Mouse (Mus musculus): ENCODE measurements around the gene Polk. TPM values are rescaled to one million over a fixed set of nuclear protein-coding genes. Genes with fewer than 3 reads are reported as not detected.

Gene Polk
- total RNA-seq, 2 experiments from 2014 or later = 9.0 to 12.9 TPM

DNA sequence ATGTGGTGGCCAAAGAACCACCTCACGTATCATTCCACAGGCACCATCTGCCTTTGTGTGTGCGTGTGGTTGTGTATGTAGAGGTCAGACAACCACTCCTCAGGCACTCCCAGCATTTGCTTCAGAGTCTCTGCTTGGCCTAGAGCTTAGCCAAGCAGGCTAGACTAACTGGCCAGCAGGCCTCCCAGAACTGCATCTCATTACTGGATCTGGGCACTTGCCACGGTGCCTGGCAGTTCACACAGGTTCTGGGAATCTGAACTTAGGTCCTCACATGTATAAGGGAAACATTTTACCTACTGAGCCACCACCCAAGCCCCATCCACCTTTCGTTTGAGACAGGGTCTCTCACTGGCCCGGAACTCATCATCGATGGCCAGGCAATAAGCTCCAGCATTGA lies 10.2 kb downstream of the Polk start:
- DNase-seq (ENCODE audit: low spot score in 2 of 2) = no peak
- intact Hi-C loops (cut with DNase I) = no loop called here

- intact Hi-C loops (cut with DNase I) = no loop called here
- DNase-seq (ENCODE audit: low spot score in 2 of 2) = no peak
These were observed 12.3 kb downstream of the Polk start for GRCm38 (mm10) chr13:96530064-96530463.

DNA sequence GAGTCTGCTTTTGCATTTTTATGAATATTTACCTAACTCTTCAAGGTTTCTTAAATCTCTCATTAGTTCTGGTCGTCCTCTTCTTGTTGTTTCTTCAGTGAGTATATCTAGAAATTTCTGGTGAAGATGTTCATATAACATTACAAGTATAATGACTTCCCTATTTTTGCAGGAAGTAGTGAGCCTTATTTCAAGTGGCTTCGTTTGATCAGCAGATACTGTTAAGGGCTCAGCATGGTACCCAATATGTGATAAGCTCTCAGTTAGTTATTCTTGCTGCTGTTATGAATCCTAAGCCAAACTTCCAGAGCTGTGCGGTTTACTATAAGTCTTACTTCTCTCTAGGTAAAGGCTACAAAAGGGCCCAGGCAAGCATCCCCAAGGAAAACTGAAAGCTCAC lies 12.8 kb downstream of the Polk start:
- DNase-seq (ENCODE audit: low spot score in 2 of 2) = no peak
- intact Hi-C loops (cut with DNase I) = no loop called here

GRCm38 (mm10) chr13:96528776-96529175 lies 13.6 kb downstream of the Polk start:
- intact Hi-C loops (cut with DNase I) = no loop called here
- DNase-seq (ENCODE audit: low spot score in 2 of 2) = no peak

GRCm38 (mm10) chr13:96527856-96528255 lies 14.5 kb downstream of the Polk start:
- DNase-seq (ENCODE audit: low spot score in 2 of 2) = no peak
- intact Hi-C loops (cut with DNase I) = no loop called here

- intact Hi-C loops (cut with DNase I) = no loop called here
- no peak for DNase-seq (ENCODE audit: low spot score in 2 of 2)
These were observed 15.4 kb downstream of the Polk start for GRCm38 (mm10) chr13:96527022-96527421.

DNA sequence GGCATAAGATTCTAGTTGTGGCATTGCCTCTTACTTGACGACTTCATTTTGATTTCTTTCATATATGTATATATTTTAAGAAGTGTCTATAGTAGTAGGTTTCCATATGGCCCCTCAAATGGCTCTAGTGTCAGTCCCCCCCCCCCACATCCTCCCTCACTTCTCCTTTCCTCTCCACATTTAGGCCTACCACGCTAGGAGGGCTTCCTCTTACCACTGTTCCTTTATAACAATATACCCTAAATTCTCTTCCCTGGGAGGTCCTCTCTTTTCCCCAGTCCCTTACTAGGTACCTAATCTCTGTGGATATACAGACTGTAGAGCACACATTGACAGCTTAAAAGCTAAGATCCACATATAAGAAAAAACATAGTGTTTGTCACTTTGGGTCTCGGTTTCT lies 21.1 kb downstream of the Polk start:
- intact Hi-C loops (cut with DNase I) = no loop called here

DNA sequence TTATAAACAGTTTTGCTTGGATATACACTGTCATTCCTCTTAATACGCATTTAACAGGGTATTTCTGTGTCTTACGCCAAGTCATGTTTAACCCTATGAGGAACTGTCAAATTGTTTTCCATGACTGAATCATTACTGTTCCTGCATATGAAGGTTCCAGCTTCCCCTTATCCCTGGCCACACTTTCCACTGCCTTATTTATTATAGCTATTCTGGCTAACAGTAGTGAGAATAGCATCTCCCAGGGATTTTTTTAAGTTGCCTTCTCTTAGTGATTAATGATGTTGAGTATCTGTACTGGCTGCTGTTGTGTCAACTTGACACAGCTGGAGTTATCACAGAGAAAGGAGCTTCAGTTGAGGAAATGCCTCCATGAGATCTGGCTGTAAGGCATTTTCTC lies 25.0 kb downstream of the Polk start:
- no peak for DNase-seq (ENCODE audit: low spot score in 2 of 2)
- intact Hi-C loops (cut with DNase I) = no loop called here

More for the DNA sequence above, 21.1 kb downstream of the Polk start:
- no peak for DNase-seq (ENCODE audit: low spot score in 2 of 2)

GRCm38 (mm10) chr13:96516249-96516648 lies 26.1 kb downstream of the Polk start:
- DNase-seq (ENCODE audit: low spot score in 2 of 2) = no peak
- intact Hi-C loops (cut with DNase I) = no loop called here

DNA sequence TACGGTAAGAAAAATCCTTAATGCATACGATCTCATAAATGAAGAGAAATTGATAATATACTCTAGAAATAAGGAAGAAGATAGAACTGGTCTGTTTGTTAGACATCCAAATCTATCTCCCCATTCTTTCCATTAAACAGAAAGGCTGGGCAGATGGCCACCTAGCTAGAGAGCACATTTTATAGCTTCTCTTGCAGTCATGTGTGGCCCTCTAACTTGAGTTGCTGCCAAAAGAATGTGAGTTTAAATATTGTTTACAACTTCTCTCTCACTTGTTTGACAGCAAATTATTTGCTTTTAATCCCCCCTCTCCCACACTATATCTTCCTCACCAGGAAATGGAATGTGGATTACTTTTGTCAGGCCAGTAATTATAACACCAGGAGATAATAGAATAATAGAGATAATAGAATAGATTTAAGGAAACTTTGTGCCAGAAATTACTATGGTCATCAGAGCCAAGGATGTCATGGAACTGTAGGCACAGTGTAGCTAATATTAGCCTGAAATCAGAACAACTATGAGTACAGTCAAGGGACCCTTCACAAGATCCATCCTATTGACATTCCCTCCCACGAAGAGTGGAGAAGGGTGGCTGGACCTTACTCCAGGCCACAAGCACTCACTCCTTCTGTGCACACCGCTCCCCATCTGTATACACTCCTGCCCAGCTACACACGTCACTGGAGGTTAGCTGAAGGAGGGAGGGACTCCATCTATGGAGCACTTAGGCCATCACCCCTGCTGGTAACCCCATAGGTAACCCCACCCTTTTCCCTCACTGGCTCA lies 28.0 kb downstream of the Polk start:
- intact Hi-C loops (cut with DNase I) = no loop called here
- no peak for DNase-seq (ENCODE audit: low spot score in 2 of 2)

- DNase-seq (ENCODE audit: low spot score in 2 of 2) = no peak
These were observed 30.5 kb downstream of the Polk start for GRCm38 (mm10) chr13:96511893-96512292.

GRCm38 (mm10) chr13:96511262-96511661 lies 31.1 kb downstream of the Polk start:
- intact Hi-C loops (cut with DNase I) = no loop called here
- no peak for DNase-seq (ENCODE audit: low spot score in 2 of 2)

More at GRCm38 (mm10) chr13:96511893-96512292, 30.5 kb downstream of the Polk start:
- intact Hi-C loops (cut with DNase I) = no loop called here

DNA sequence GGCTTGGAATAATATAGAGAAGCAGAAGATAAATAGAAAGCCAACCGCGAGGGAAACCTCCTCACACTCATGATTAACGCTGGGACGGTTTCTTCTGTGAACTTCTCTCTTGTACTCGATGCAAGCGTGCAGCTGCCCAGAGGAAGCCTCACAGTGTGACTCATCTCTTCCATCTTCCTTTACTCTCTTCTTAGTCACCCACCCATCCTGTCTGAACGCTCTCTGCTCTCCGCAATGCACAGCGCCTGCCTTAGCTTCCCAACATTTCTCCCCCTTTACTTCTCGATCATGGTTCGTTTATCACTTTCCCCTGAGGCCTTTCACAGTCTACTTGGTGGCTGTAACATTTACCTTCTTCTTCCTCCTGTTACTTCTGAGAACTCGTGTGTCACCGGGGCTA lies 31.7 kb downstream of the Polk start:
- intact Hi-C loops (cut with DNase I) = no loop called here
- peak in 1 of 2 experiments; percentile 56 for DNase-seq (ENCODE audit: low spot score in 2 of 2)

DNA sequence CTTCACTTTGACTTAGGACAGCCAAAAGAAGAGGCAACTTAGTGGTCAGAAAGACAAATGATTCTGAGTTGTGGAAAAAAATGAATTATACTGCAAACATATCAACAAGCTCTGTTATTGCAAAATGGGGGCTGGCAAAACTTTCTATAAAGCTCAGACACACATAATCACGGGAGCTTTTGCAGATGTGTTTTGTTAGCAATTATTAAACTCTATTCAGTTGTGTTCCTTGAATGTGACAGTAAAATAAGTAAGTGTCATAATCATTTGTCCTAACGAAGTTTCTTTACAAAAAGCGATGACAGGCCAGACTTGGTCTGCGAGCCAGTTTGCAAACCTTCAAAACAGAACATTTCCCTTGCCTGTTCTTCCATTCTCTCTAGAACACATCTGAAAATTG lies 34.8 kb downstream of the Polk start:
- intact Hi-C loops (cut with DNase I) = no loop called here
- no peak for DNase-seq (ENCODE audit: low spot score in 2 of 2)

DNA sequence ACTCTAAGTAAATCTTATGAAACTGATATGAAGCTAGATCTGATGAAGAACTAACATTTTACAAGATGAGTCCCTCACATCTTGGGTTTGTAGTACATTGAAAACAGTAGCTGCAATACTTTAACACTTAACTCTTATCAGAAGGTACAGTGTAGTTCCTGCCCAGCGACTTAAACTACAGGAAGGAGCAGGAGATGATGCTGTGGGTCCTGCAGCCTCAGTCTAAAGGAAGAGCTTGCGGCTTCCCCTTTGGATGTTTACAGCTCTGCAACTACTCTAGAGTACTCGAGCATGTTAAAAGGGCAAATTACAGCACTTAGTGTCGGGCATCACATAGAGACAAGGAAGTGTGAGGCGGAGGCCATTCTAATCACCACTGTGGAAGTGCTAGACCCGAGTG lies 36.1 kb downstream of the Polk start:
- no peak for DNase-seq (ENCODE audit: low spot score in 2 of 2)
- intact Hi-C loops (cut with DNase I) = no loop called here

DNA sequence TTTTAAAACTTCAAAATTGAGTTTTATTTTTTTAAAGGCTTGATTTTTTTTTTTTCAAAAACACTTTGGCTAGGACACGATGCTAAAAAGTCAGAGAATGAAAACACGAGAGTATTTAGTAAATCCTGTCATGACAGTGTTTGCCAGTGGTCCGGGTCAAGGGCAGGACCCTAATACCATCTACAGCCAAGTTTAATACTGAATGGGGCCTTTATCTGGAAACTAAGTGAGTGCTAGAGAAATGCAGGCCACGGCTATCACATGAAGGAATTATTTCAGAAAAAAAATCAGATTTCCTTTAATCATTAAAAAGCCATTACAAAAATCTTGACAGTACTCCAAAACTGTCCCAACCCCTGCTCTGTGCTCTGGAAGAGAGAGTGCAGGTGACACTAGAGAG lies 36.7 kb downstream of the Polk start:
- DNase-seq (ENCODE audit: low spot score in 2 of 2) = no peak
- intact Hi-C loops (cut with DNase I) = no loop called here

DNA sequence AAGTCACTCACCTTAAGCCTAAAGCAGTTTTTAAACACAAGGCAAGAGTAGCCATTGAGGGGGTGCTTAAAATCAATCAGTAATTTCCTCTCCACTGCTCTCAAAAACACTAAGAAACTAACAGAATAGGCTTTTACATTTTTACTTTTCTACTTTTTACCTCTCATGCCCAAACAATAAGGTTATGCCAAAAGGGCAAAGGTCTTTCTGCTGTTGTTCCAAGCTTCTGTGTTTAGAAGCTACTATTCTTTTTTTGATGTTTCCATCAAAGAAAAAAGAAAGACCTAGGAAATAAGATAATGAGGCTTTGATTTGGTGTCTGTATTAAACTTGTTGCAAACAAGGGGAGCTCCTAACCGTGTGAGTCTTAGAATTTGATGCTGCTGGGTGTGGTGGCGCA lies 42.5 kb downstream of the Polk start:
- no peak for DNase-seq (ENCODE audit: low spot score in 2 of 2)
- intact Hi-C loops (cut with DNase I) = no loop called here

GRCm38 (mm10) chr13:96496630-96497029 lies 45.7 kb downstream of the Polk start:
- DNase-seq (ENCODE audit: low spot score in 2 of 2) = no peak
- intact Hi-C loops (cut with DNase I) = no loop called here

- intact Hi-C loops (cut with DNase I) = no loop called here
- no peak for DNase-seq (ENCODE audit: low spot score in 2 of 2)
These were observed 51.9 kb downstream of the Polk start, which contains the start of gene Gm17622 for GRCm38 (mm10) chr13:96490433-96490832. Gene Gm17622, plus strand, starts transcription at chr13:96490733.

DNA sequence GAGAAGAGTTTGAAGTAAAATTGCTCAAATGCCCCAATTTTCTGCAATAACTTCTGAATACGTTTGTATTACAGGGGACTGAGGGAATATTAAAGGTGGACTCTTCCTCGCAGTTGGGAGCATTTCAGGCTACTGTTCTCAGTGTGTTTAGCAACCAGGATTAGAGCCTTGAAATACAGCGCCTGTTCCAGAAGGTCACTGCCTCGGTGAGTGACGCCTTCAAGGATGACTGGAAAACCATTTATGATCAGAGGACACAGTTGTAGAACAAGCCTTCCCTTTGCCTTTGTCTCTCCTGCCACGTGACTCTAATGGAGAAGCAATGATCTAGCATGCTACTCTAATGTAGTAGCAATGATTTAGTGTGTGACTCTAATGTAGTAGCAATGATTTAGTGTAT lies 54.4 kb downstream of the Polk start:
- intact Hi-C loops (cut with DNase I) = no loop called here
- DNase-seq (ENCODE audit: low spot score in 2 of 2) = no peak

DNA sequence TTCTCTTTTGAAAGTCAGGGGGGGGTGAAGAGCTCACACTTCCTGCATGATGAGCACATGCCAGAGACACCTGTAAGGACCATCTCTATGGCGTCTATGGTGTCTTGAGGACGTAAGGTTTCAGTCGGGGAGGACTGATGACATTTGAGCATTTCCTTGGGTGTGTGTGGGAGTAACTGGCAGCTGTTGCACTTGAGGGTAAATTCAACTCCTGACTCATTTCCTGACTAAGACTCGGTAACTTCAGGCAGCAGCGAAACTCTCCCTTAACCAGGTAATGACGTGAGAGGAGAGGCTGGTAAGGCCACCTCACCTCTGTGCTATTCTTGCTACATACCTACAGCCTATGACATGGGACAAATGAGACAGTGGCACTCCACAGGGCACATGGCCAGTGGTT lies 55.1 kb downstream of the Polk start:
- DNase-seq (ENCODE audit: low spot score in 2 of 2) = no peak
- intact Hi-C loops (cut with DNase I) = no loop called here

GRCm38 (mm10) chr13:96478991-96479390 lies 63.4 kb downstream of the Polk start:
- intact Hi-C loops (cut with DNase I) = no loop called here
- DNase-seq (ENCODE audit: low spot score in 2 of 2) = no peak

Data from left cerebral cortex, postnatal 25 days (tissue).